Mouse (Mus musculus) testis, adult 2 months (tissue): ENCODE data around the gene Kctd21.

Experiments used
- CTCF ChIP-seq: fragments of 200-500 bp; IDR thresholded peaks from 2 replicates; pipeline ENCODE4 v1.5.1; 2012; ENCODE audit warnings: low read depth, mild to moderate bottlenecking, inconsistent platforms, low read length, moderate library complexity; ENCODE audit not compliant: control insufficient read depth, insufficient read depth, insufficient replicate concordance
- POLR2A ChIP-seq: fragments of 200-500 bp; IDR thresholded peaks from 2 replicates; pipeline ENCODE4 v1.6.1; 2012; ENCODE audit warnings: low read depth, mild to moderate bottlenecking, inconsistent platforms, low read length, moderate library complexity; ENCODE audit not compliant: control insufficient read depth

DNA sequence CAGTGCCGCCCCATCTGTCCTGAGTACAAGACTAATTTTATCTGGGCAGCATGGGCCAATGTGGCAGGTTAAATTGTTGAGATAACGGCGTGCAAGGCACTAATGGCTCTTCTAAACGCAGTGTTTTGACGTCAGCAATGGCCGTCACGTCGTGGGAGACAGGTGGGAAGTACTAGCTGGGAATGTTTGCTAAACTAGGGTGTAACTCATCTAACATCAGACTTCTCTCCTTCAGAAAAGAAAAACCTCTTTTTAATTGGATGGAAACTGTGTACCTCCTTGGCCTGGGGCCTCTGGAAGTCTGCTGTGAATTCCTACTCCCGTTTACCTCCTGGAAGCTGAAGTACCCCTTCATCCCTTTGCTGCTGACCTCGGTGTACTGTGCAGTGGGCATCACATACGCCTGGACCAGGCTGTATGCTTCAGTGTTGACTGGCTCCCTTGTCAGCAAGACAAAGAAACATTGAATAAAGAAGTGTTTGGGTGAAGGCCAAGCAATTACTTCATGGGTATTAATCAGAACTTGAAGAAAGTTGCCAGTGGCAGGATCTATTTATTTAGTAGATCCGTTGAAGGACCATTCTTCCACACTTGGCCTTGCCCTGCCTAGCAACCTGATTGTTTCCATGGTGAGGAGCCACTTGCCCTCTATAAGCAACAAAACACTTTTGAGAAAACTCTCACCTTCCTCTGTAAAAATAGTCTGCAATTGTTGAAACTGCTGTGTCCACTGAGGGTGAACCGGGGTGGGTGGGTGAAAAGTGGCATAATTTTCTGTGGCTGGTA lies 59.4 kb downstream of the Kctd21 start:
- no peak for TF ChIP-seq CTCF
- TF ChIP-seq POLR2A: no peak
